Mouse (Mus musculus) cortical plate, adult 2 months (tissue): ENCODE data around the gene Exoc8. TPM values are rescaled to one million over a fixed set of nuclear protein-coding genes. Genes with fewer than 3 reads are reported as not detected.

Source experiments
- H3K27ac ChIP-seq: fragments of 200-500 bp; 2 replicates; pipeline ENCODE4 v1.5.1; 2012; ENCODE audit warnings: low read length, control low read depth, inconsistent platforms; ENCODE audit not compliant: insufficient read depth
- H3K4me1 ChIP-seq: fragments of 200-500 bp; 2 replicates; pipeline ENCODE4 v1.6.1; 2011; ENCODE audit warnings: low read length; ENCODE audit not compliant: control insufficient read depth, insufficient read depth
- H3K4me3 ChIP-seq: fragments of 200-500 bp; 2 replicates; pipeline ENCODE4 v1.5.1; 2011; ENCODE audit warnings: mild to moderate bottlenecking, low read length, control low read depth; ENCODE audit not compliant: insufficient read depth
- CTCF ChIP-seq: fragments of 200-500 bp; IDR thresholded peaks from 2 replicates; pipeline ENCODE4 v1.5.1; 2011; ENCODE audit warnings: mild to moderate bottlenecking, control low read depth, low read length; ENCODE audit not compliant: insufficient read depth; ENCODE audit errors: extremely low read depth
- POLR2A ChIP-seq: fragments of 200-500 bp; IDR thresholded peaks from 2 replicates; pipeline ENCODE4 v1.6.1; 2011; ENCODE audit warnings: mild to moderate bottlenecking, low read length, control low read depth; ENCODE audit not compliant: insufficient read depth; ENCODE audit errors: extremely low read depth
- polyA plus RNA-seq: library from polyadenylated mRNA; depleted of rRNA; stranded (reverse); fragments of >200 nt; gene quantifications from 2 replicates; pipeline ENCODE4 v1.2.3, GENCODE M21; 2012

Exoc8 gene
- polyA plus RNA-seq, 1 experiment: 14.6 TPM

GRCm38 (mm10) chr8:124909936-124910335 lies 12.4 kb upstream of the Exoc8 start:
- Histone ChIP-seq H3K27ac (no peak overlapping the region), H3K4me3 (no peak overlapping the region), H3K4me1 (peaks cover 2% of the 10 kb centered on the region; the same call in 1 of the 2 replicates)
- TF ChIP-seq POLR2A: no peak
- TF ChIP-seq CTCF: no peak

- no peak overlapping the region for H3K4me3 ChIP-seq
- H3K27ac ChIP-seq: no peak overlapping the region
- TF ChIP-seq POLR2A (no peak), CTCF (no peak)
- peaks cover 4% of the 10 kb centered on the region; the same call in 1 of the 2 replicates for H3K4me1 ChIP-seq
Measured at GRCm38 (mm10) chr8:124905482-124905881, 8.0 kb upstream of the Exoc8 start.

GRCm38 (mm10) chr8:124903198-124903597 lies 5.7 kb upstream of the Exoc8 start:
- no peak overlapping the region for H3K27ac ChIP-seq
- no peak overlapping the region for H3K4me3 ChIP-seq
- peaks cover 8% of the 10 kb centered on the region; the same call in 1 of the 2 replicates for H3K4me1 ChIP-seq
- TF ChIP-seq CTCF (no peak), POLR2A (no peak)

GRCm38 (mm10) chr8:124898251-124898905 lies 873 bp upstream of the Exoc8 start:
- Histone ChIP-seq H3K4me1 (peaks cover 12% of the 10 kb centered on the region), H3K4me3 (peak overlapping the region; percentile 92), H3K27ac (no peak overlapping the region)
- no peak for TF ChIP-seq CTCF
- no peak for TF ChIP-seq POLR2A

GRCm38 (mm10) chr8:124896632-124897385 lies 696 bp downstream of the Exoc8 start:
- peak overlapping the region; percentile 92 for H3K4me3 ChIP-seq
- peak overlapping the region; percentile 67 for H3K27ac ChIP-seq
- TF ChIP-seq POLR2A: no peak
- TF ChIP-seq CTCF: peak; percentile 25; the same call in 1 of the 2 replicates
- peaks cover 12% of the 10 kb centered on the region for H3K4me1 ChIP-seq

GRCm38 (mm10) chr8:124896010-124896631 lies 1.4 kb downstream of the Exoc8 start:
- Histone ChIP-seq H3K4me1 (peaks cover 12% of the 10 kb centered on the region), H3K27ac (no peak overlapping the region), H3K4me3 (peak overlapping the region; percentile 92)
- TF ChIP-seq CTCF: no peak
- TF ChIP-seq POLR2A: no peak

- TF ChIP-seq CTCF: no peak
- no peak for TF ChIP-seq POLR2A
- Histone ChIP-seq H3K27ac (no peak overlapping the region), H3K4me3 (no peak overlapping the region), H3K4me1 (peaks cover 9% of the 10 kb centered on the region)
Measured at GRCm38 (mm10) chr8:124892596-124892995, 4.9 kb downstream of the Exoc8 start.

GRCm38 (mm10) chr8:124888385-124888784 lies 9.1 kb downstream of the Exoc8 start:
- no peaks in the 10 kb centered on the region for H3K4me1 ChIP-seq
- no peak overlapping the region for H3K27ac ChIP-seq
- TF ChIP-seq POLR2A: no peak
- TF ChIP-seq CTCF: no peak
- no peak overlapping the region for H3K4me3 ChIP-seq

GRCm38 (mm10) chr8:124878946-124879526 lies 18.5 kb downstream of the Exoc8 start:
- no peak overlapping the region for H3K27ac ChIP-seq
- H3K4me1 ChIP-seq: no peaks in the 10 kb centered on the region
- TF ChIP-seq POLR2A (no peak), CTCF (no peak)
- no peak overlapping the region for H3K4me3 ChIP-seq

GRCm38 (mm10) chr8:124878141-124878540 lies 19.4 kb downstream of the Exoc8 start:
- no peak overlapping the region for H3K27ac ChIP-seq
- TF ChIP-seq CTCF (no peak), POLR2A (no peak)
- H3K4me1 ChIP-seq: no peaks in the 10 kb centered on the region
- no peak overlapping the region for H3K4me3 ChIP-seq
